In the genomic region with DNA sequence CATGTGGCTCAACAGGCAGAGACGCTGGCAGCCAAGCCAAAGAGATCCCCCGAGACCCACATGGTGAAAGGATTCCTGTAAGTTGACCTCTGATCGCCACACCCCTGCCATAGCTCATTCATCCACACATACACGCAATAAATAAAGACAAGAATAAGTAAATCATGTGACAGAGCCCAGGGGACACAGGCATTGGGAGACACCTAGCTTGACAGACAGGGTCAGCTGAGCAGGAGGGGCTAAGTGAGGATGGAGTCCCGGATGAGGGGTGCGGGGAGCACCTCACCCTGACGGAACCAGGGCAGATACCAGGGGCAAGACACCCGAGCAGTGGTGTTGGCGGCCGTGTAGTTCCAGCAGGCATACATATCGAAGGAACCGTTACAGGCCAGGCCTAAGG, we compare ENCODE assay signal across 9 mouse cellular contexts. TPM values are rescaled to one million over a fixed set of nuclear protein-coding genes. Genes with fewer than 3 reads are reported as not detected.
DNase-seq lines count a peak whose midpoint lies in the region; ATAC-seq and TF ChIP-seq lines count a peak whose summit lies in the region.
"Had no signal": no experiment of that assay in that cellular context is flagged by ENCODE, and none has a peak within 500 bp of the region (broad histone marks: within the 10 kb centered on the region; RNA-seq: fewer than 3 reads in every experiment).

No protein-coding gene starts in this region.

- H3K9me3 ChIP-seq in heart, embryonic 13.5 days = no peaks in the 10 kb centered on the region
- no peaks in the 10 kb centered on the region for H3K9me3 ChIP-seq in lung, postnatal 0 days (ENCODE audit: low read length)
- no peaks in the 10 kb centered on the region for H3K9me3 ChIP-seq in forebrain, embryonic 14.5 days (replicated peaks; ENCODE audit: control insufficient read depth, low read length)
- no peaks in the 10 kb centered on the region for H3K9me3 ChIP-seq in limb, embryonic 14.5 days (ENCODE audit: control insufficient read depth, low read length)

- H3K36me3 ChIP-seq in heart, embryonic 13.5 days = no peaks in the 10 kb centered on the region
- H3K36me3 ChIP-seq in lung, postnatal 0 days (ENCODE audit: insufficient read depth, low read length) = no peaks in the 10 kb centered on the region
- H3K36me3 ChIP-seq in forebrain, embryonic 14.5 days (ENCODE audit: control insufficient read depth, insufficient read depth, low read length) = no peaks in the 10 kb centered on the region
- no peaks in the 10 kb centered on the region for H3K36me3 ChIP-seq in limb, embryonic 14.5 days (ENCODE audit: control insufficient read depth, insufficient read depth, low read length)

- peak overlapping the region; percentile 44; the same call in 1 of the 2 replicates for H3K9ac ChIP-seq in heart, embryonic 13.5 days
- no peak overlapping the region for H3K9ac ChIP-seq in lung, postnatal 0 days (replicated peaks; ENCODE audit: low read depth)
- no peak overlapping the region for H3K9ac ChIP-seq in forebrain, embryonic 14.5 days (ENCODE audit: low read length)
- 0 out of 2 replicates have a peak overlapping the region, but pooled peaks have one; percentile 7 for H3K9ac ChIP-seq in limb, embryonic 14.5 days (ENCODE audit: low read depth, low read length, severe bottlenecking)

- no peak for TF ChIP-seq EP300 in lung, postnatal 0 days (IDR thresholded peaks at IDR 0.05)

- intact Hi-C loops in heart, postnatal 14 days (cut with DNase I) = no loop called here

- H3K4me2 ChIP-seq in heart, embryonic 13.5 days = peak overlapping the region; percentile 64
- peak overlapping the region; percentile 33; the same call in 1 of the 2 replicates for H3K4me2 ChIP-seq in lung, postnatal 0 days (replicated peaks; ENCODE audit: low read depth, low read length)
- peak overlapping the region; percentile 38; the same call in 1 of the 2 replicates for H3K4me2 ChIP-seq in forebrain, embryonic 14.5 days (ENCODE audit: low read length)
- peak overlapping the region; percentile 37 for H3K4me2 ChIP-seq in limb, embryonic 14.5 days (replicated peaks; ENCODE audit: low read depth, low read length, severe bottlenecking)

- H3K27me3 ChIP-seq in heart, embryonic 13.5 days (replicated peaks) = peaks cover 38% of the 10 kb centered on the region
- H3K27me3 ChIP-seq in lung, postnatal 0 days (replicated peaks; ENCODE audit: insufficient read depth, low read length) = peaks cover 7% of the 10 kb centered on the region; the same call in 1 of the 2 replicates
- H3K27me3 ChIP-seq in forebrain, embryonic 14.5 days (replicated peaks; ENCODE audit: control insufficient read depth, insufficient read depth, low read length) = peaks cover 12% of the 10 kb centered on the region; the same call in 1 of the 2 replicates
- H3K27me3 ChIP-seq in limb, embryonic 14.5 days (ENCODE audit: control insufficient read depth, insufficient read depth, low read length) = peaks cover 25% of the 10 kb centered on the region

- TF ChIP-seq POLR2A in limb, embryonic 14.5 days (IDR thresholded peaks at IDR 0.05; ENCODE audit: borderline replicate concordance, extremely low read depth, insufficient read depth, insufficient read length) = no peak

- TF ChIP-seq CTCF in lung, postnatal 0 days (IDR thresholded peaks at IDR 0.05) = no peak

- WGBS in heart, embryonic 13.5 days = 33% methylated on average over 12 of the region's 12 CpGs
- 19% methylated on average over 12 of the region's 12 CpGs for WGBS in lung, postnatal 0 days
- WGBS in forebrain, embryonic 14.5 days = 35% methylated on average over 12 of the region's 12 CpGs
- 30% methylated on average over 12 of the region's 12 CpGs for WGBS in limb, embryonic 14.5 days

- no peak overlapping the region for H3K27ac ChIP-seq in heart, embryonic 13.5 days (replicated peaks)
- no peak overlapping the region; the same call in 1 of the 2 replicates for H3K27ac ChIP-seq in lung, postnatal 0 days (ENCODE audit: low read length)
- no peak overlapping the region for H3K27ac ChIP-seq in forebrain, embryonic 14.5 days (ENCODE audit: low read depth, low read length)
- H3K27ac ChIP-seq in limb, embryonic 14.5 days (replicated peaks; ENCODE audit: low read depth, low read length) = no peak overlapping the region

- no peak for ATAC-seq in heart, embryonic 13.5 days (ENCODE audit: extremely low read depth, insufficient number of reproducible peaks, low FRiP score, low TSS enrichment)
- ATAC-seq in lung, postnatal 0 days = no peak
- no peak for ATAC-seq in forebrain, embryonic 14.5 days
- ATAC-seq in limb, embryonic 14.5 days (ENCODE audit: low FRiP score, low read depth) = 0 out of 2 replicates have a peak, but pooled peaks have one; percentile 2

- DNase-seq in heart, postnatal 14 days = no peak
- DNase-seq in lung, postnatal 0 days (ENCODE audit: low spot score) = no peak
- DNase-seq in lung, postnatal 10 days = no peak
- no peak for DNase-seq in forebrain, embryonic 14.5 days (ENCODE audit: low spot score)
- no peak for DNase-seq in limb, embryonic 14.5 days (ENCODE audit: low spot score)
- no peak for DNase-seq in cerebellum, adult 11-12 months
- no peak for DNase-seq in spleen, postnatal 36 days (ENCODE audit: low spot score in 2 of 2)
- DNase-seq: right cerebral cortex, adult 18-20 months had no signal

- H3K4me1 ChIP-seq in heart, embryonic 13.5 days = peaks cover 55% of the 10 kb centered on the region
- H3K4me1 ChIP-seq in lung, postnatal 0 days (ENCODE audit: insufficient read depth, low read depth, low read length) = peaks cover 14% of the 10 kb centered on the region; the same call in 1 of the 2 replicates
- H3K4me1 ChIP-seq in forebrain, embryonic 14.5 days (ENCODE audit: control insufficient read depth, insufficient read depth, low read length) = peaks cover 15% of the 10 kb centered on the region
- peaks cover 19% of the 10 kb centered on the region; the same call in 1 of the 2 replicates for H3K4me1 ChIP-seq in limb, embryonic 14.5 days (ENCODE audit: control insufficient read depth, insufficient read depth, low read length)

- H3K4me3 ChIP-seq in heart, embryonic 13.5 days = no peak overlapping the region
- H3K4me3 ChIP-seq in lung, postnatal 0 days (ENCODE audit: low read depth, low read length) = no peak overlapping the region
- H3K4me3 ChIP-seq in forebrain, embryonic 14.5 days (ENCODE audit: low read depth, low read length) = no peak overlapping the region
- 0 out of 2 replicates have a peak overlapping the region, but pooled peaks have one; percentile 14 for H3K4me3 ChIP-seq in limb, embryonic 14.5 days (replicated peaks; ENCODE audit: low read length)

RNA-seq across cellular contexts. Expression of a gene that starts 2.2 kb away (rescaled TPM):
- polyA plus RNA-seq in heart, embryonic 13.5 days (2015; fragmentation: Nextera tagmentation; extraction: Ambion mirVana) = 9.9 and 14.6 TPM in 2 replicates
- total RNA-seq in heart, postnatal 14 days (2021) = under 1 TPM; 0.37 to 0.55 TPM
- 0.80 and 1.0 TPM in 2 replicates for polyA plus RNA-seq in lung, postnatal 0 days (2015; fragmentation: Nextera tagmentation; extraction: Ambion mirVana)
- polyA plus RNA-seq in forebrain, embryonic 14.5 days (2014; fragmentation: Nextera tagmentation; extraction: Ambion mirVana) = 4.8 and 8.2 TPM in 2 replicates
- 1.1 and 1.4 TPM in 2 replicates for polyA plus RNA-seq in limb, embryonic 14.5 days (2012; rRNA removed)
- polyA plus RNA-seq in limb, embryonic 14.5 days (2014; fragmentation: Nextera tagmentation; extraction: Ambion mirVana) = 0.32 TPM in 1 of 2 replicates, not detected in the other

RNA-seq across cellular contexts. Expression of a gene that starts 12.5 kb away (rescaled TPM):
- polyA plus RNA-seq in heart, embryonic 13.5 days (2015; fragmentation: Nextera tagmentation; extraction: Ambion mirVana) = 15.8 and 20.6 TPM in 2 replicates
- total RNA-seq in heart, postnatal 14 days (2021) = 10 to 100 TPM; 37.9 to 43.0 TPM
- 17.9 and 21.7 TPM in 2 replicates for polyA plus RNA-seq in lung, postnatal 0 days (2015; fragmentation: Nextera tagmentation; extraction: Ambion mirVana)
- polyA plus RNA-seq in forebrain, embryonic 14.5 days (2014; fragmentation: Nextera tagmentation; extraction: Ambion mirVana) = 3.4 TPM in 2 replicates
- 38.5 and 49.9 TPM in 2 replicates for polyA plus RNA-seq in limb, embryonic 14.5 days (2012; rRNA removed)
- 1.5 and 3.6 TPM in 2 replicates for polyA plus RNA-seq in limb, embryonic 14.5 days (2014; fragmentation: Nextera tagmentation; extraction: Ambion mirVana)

RNA-seq across cellular contexts. Expression of a gene that starts 14.2 kb away (rescaled TPM):
- 107 and 113 TPM in 2 replicates for polyA plus RNA-seq in heart, embryonic 13.5 days (2015; fragmentation: Nextera tagmentation; extraction: Ambion mirVana)
- total RNA-seq in heart, postnatal 14 days (2021) = 10 to 100 TPM; 62.8 to 70.8 TPM
- polyA plus RNA-seq in lung, postnatal 0 days (2015; fragmentation: Nextera tagmentation; extraction: Ambion mirVana) = 63.2 and 65.2 TPM in 2 replicates
- polyA plus RNA-seq in forebrain, embryonic 14.5 days (2014; fragmentation: Nextera tagmentation; extraction: Ambion mirVana) = 141 and 155 TPM in 2 replicates
- polyA plus RNA-seq in limb, embryonic 14.5 days (2012; rRNA removed) = 71.9 and 151 TPM in 2 replicates
- polyA plus RNA-seq in limb, embryonic 14.5 days (2014; fragmentation: Nextera tagmentation; extraction: Ambion mirVana) = 130 and 143 TPM in 2 replicates

RNA-seq across cellular contexts. Expression of a gene that starts 14.7 kb away (rescaled TPM):
- 9.5 and 9.7 TPM in 2 replicates for polyA plus RNA-seq in heart, embryonic 13.5 days (2015; fragmentation: Nextera tagmentation; extraction: Ambion mirVana)
- 1 to 10 TPM; 5.9 to 6.1 TPM for total RNA-seq in heart, postnatal 14 days (2021)
- 14.1 and 14.5 TPM in 2 replicates for polyA plus RNA-seq in lung, postnatal 0 days (2015; fragmentation: Nextera tagmentation; extraction: Ambion mirVana)
- polyA plus RNA-seq in forebrain, embryonic 14.5 days (2014; fragmentation: Nextera tagmentation; extraction: Ambion mirVana) = 11.1 and 14.0 TPM in 2 replicates
- 13.2 and 15.6 TPM in 2 replicates for polyA plus RNA-seq in limb, embryonic 14.5 days (2012; rRNA removed)
- polyA plus RNA-seq in limb, embryonic 14.5 days (2014; fragmentation: Nextera tagmentation; extraction: Ambion mirVana) = 11.1 and 12.1 TPM in 2 replicates

RNA-seq across cellular contexts. Expression of a gene that starts 44.1 kb away (rescaled TPM):
- 8.0 and 8.6 TPM in 2 replicates for polyA plus RNA-seq in heart, embryonic 13.5 days (2015; fragmentation: Nextera tagmentation; extraction: Ambion mirVana)
- total RNA-seq in heart, postnatal 14 days (2021) = 1 to 10 TPM; 5.7 to 6.6 TPM
- polyA plus RNA-seq in lung, postnatal 0 days (2015; fragmentation: Nextera tagmentation; extraction: Ambion mirVana) = 9.9 and 10.1 TPM in 2 replicates
- 10.1 and 11.9 TPM in 2 replicates for polyA plus RNA-seq in forebrain, embryonic 14.5 days (2014; fragmentation: Nextera tagmentation; extraction: Ambion mirVana)
- polyA plus RNA-seq in limb, embryonic 14.5 days (2012; rRNA removed) = 10.6 and 14.6 TPM in 2 replicates
- polyA plus RNA-seq in limb, embryonic 14.5 days (2014; fragmentation: Nextera tagmentation; extraction: Ambion mirVana) = 9.9 and 11.2 TPM in 2 replicates

Comparison
In these comparisons a context has a peak if more than half of its experiments do, and no peak if none do; other contexts are left out.
1. H3K9ac ChIP-seq: peak in heart, embryonic 13.5 days (single experiment) and limb, embryonic 14.5 days (single experiment); none in lung, postnatal 0 days (single experiment) and forebrain, embryonic 14.5 days (single experiment).
2. Peak in every context shown above with its lines, with median percentiles within 50 percentile points of each other: H3K4me2 ChIP-seq.